Mouse (Mus musculus) c-Kit-negative CD71-positive TER-119-positive erythroid progenitor cells, embryonic 14.5 days (primary cell): ENCODE data around the gene Ttll3.

ENCODE experiments used
- DNase-seq: peaks from one replicate; pipeline ENCODE4 v3.0.0-alpha.2; 2013; ENCODE audit warnings: low read depth, low spot score

Gene Ttll3

DNA sequence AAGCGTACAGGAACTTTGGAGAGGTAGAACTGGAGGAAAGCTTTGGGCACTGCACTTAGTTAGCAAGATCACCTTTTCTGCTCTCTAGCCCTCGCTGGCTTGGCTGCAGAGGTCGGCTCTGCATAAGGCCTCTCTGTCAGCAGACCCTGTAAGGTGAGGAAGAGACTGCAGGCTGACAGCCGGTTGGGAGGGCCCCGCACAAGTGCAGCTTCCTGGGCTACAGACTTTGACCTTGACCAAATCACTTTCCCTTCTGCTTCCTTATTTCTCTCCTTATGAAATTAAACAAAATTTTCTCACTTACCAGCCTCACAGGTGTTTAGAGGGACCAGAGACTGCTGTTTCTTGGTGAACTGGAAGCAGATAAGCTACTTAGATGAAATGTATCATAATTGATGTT, 65.9 kb downstream of the Ttll3 start:
- DNase-seq = no peak

DNA sequence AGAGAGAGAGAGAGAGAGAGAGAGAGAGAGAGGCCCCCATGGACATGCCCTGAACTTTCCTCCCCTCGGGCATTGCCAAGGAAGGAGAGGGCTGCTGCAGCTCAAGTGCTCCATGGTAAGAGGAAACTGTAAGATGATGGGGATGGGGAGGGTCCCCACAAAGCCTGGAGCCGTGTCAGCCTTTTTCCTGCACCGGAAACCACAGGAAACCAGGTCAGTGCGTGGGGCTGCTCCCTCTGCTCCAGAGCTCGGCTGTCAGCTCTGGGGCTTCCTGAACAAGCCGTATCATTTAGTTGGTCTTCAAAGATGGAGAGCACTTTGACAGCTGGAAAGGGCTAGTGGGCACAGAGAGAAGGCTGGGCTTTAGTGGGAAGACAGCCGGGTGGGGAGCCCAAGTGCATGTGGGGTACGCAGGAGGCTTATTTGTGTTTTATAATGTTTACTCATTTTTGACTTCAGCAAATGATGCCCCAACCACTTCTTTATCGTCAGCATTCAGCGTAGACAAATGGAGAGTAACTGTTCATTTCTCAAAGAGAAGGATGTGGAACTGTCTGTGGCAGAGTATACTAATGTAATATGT, 69.0 kb downstream of the Ttll3 start, which contains the start of gene Il17re:
TSS of gene Il17re (plus strand) at position 533 of the 583 bp plus-strand sequence.
- DNase-seq = no peak

DNA sequence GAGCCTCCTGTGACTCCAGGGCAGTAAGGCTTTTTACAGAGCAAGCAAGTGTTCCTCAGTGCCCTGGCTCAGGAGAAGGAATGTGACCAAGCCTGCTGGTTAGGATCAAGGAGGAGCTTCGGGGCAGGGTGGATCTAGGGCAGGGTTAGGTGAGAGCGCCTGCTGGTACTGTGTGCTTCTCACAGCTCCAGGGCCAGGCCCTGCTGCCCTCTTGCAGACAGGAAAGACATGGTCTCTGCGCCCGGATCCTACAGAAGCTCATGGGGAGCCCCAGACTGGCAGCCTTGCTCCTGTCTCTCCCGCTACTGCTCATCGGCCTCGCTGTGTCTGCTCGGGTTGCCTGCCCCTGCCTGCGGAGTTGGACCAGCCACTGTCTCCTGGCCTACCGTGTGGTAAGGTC, 69.6 kb downstream of the Ttll3 start:
- DNase-seq = no peak

DNA sequence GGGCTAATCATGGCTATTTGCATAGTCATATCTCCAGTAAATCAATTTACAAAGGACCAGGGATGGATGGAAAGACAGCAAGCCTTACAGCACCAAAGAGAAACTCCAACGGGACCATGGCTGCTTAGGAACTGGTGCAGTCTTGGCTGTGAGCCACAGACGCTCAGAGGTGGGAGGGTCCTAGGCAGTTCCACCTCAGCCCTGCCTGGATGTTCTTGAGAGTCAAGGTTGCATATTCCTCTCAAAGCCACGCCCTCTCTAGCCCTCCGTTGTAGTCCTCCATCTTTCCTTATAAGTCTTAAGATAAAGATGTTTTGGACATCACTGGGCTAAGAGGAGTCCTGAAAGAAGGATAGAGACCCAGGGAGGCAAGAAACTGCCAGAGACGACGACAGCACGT, 75.0 kb downstream of the Ttll3 start:
- no peak for DNase-seq
